Mouse (Mus musculus) liver, postnatal 0 days (tissue): ENCODE data around the gene Lyz2.

Experiments
- CTCF ChIP-seq: sonication (generic); IDR thresholded peaks from 2 replicates; pipeline ENCODE4 v1.5.1; 2016; ENCODE audit warnings: antibody characterized with exemption, low read depth
- EP300 ChIP-seq: IDR thresholded peaks from 2 replicates; pipeline ENCODE4 v1.6.1; 2016; ENCODE audit warnings: antibody characterized with exemption, low read depth, mild to moderate bottlenecking

DNA sequence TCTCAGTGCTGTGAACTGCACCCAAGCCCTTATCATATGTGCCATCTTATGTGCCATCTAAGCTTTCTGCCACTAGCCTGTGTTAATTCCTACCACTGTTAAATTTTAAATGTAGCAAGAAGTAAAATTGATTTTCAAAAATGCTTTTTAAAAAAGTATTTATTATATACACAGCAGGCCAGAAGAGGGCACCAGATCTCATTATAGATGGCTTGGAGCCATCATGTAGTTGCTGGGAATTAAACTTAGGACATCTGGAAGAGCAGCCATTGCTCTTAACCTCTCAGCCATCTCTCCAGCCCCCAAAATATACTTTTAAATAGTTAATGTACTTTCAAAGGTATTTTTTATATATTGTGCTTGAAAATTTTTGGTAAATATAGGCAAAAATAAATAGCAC lies 10.1 kb downstream of the Lyz2 start:
- TF ChIP-seq CTCF (peak; percentile 51), EP300 (no peak)
